Mouse (Mus musculus) kidney, embryonic 16.5 days (tissue): ENCODE measurements around the gene Lzts2. TPM values are rescaled to one million over a fixed set of nuclear protein-coding genes. Genes with fewer than 3 reads are reported as not detected.
A peak's percentile ranks its signal among the peaks of the same experiment; 100 is the strongest.

Experiments
- ATAC-seq: fragments of 200-750 bp; cut with Nextera tagmentation; 2 replicates; pipeline ENCODE4 v1.8.0; 2017; ENCODE audit warnings: moderate TSS enrichment; ENCODE audit not compliant: low FRiP score, low TSS enrichment
- H3K27ac ChIP-seq: fragments of 300-500 bp; sonication (generic); 2 replicates; pipeline ENCODE4 v1.5.1; 2014; ENCODE audit warnings: low read length
- H3K27me3 ChIP-seq: fragments of 300-500 bp; sonication (generic); 2 replicates; pipeline ENCODE4 v1.6.1; 2014; ENCODE audit warnings: low read length, control low read depth, mixed read lengths; ENCODE audit not compliant: insufficient read depth
- H3K36me3 ChIP-seq: fragments of 300-500 bp; sonication (generic); 2 replicates; pipeline ENCODE4 v1.6.1; 2014; ENCODE audit warnings: low read length, control low read depth, mixed read lengths; ENCODE audit not compliant: insufficient read depth
- H3K4me1 ChIP-seq: fragments of 300-500 bp; sonication (generic); 2 replicates; pipeline ENCODE4 v1.6.1; 2014; ENCODE audit warnings: low read length, control low read depth, mixed read lengths; ENCODE audit not compliant: insufficient read depth
- H3K4me2 ChIP-seq: fragments of 300-500 bp; sonication (generic); replicated peaks from 2 replicates; pipeline ENCODE4 v1.6.1; 2014; ENCODE audit warnings: low read depth, low read length
- H3K4me3 ChIP-seq: fragments of 300-500 bp; sonication (generic); 2 replicates; pipeline ENCODE4 v1.5.1; 2014; ENCODE audit warnings: mild to moderate bottlenecking, low read length
- H3K9ac ChIP-seq: fragments of 300-500 bp; sonication (generic); replicated peaks from 2 replicates; pipeline ENCODE4 v1.6.1; 2014; ENCODE audit warnings: low read length
- H3K9me3 ChIP-seq: fragments of 300-500 bp; sonication (generic); 2 replicates; pipeline ENCODE4 v1.6.1; 2016; ENCODE audit warnings: low read length, control low read depth
- WGBS: fragments of 180-500 bp; shearing (Covaris S2); extraction: QIAGEN DNeasy Blood & Tissue Kit; methylation state at CpG from one replicate; pipeline ENCODE4 v1.1.7; 2014; 5-methylcytosine and 5-hydroxymethylcytosine counted together
- polyA plus RNA-seq: library from polyadenylated mRNA; unstranded; fragments of >200 nt; fragmentation: Nextera tagmentation; extraction: Ambion mirVana; gene quantifications from 2 replicates; pipeline ENCODE4 v1.2.1, GENCODE M21; 2015

Gene Lzts2
- polyA plus RNA-seq, 1 experiment from 2014 or later: 59.2 TPM

- ATAC-seq: no peak
- peak overlapping the region; percentile 98 for H3K27ac ChIP-seq
- peaks cover 8% of the 10 kb centered on the region; the same call in 1 of the 2 replicates for H3K36me3 ChIP-seq
- peak overlapping the region; percentile 85 for H3K9ac ChIP-seq
- peaks cover 29% of the 10 kb centered on the region for H3K4me1 ChIP-seq
- no peaks in the 10 kb centered on the region for H3K27me3 ChIP-seq
- H3K4me3 ChIP-seq: peak overlapping the region; percentile 62
- WGBS: 62% methylated on average over 7 of the region's 7 CpGs
- peak overlapping the region; percentile 62 for H3K4me2 ChIP-seq
- H3K9me3 ChIP-seq: no peaks in the 10 kb centered on the region
Measured at GRCm38 (mm10) chr19:45056908-45057698, 42.9 kb downstream of the Lzts2 start.

GRCm38 (mm10) chr19:45057724-45058112 is 43.5 kb downstream of the Lzts2 start:
- ATAC-seq: no peak
- Histone ChIP-seq H3K27ac (peak overlapping the region; percentile 98), H3K36me3 (peaks cover 4% of the 10 kb centered on the region; the same call in 1 of the 2 replicates), H3K4me3 (peak overlapping the region; percentile 62), H3K4me2 (peak overlapping the region; percentile 62), H3K4me1 (peaks cover 29% of the 10 kb centered on the region), H3K9me3 (no peaks in the 10 kb centered on the region), H3K27me3 (no peaks in the 10 kb centered on the region), H3K9ac (peak overlapping the region; percentile 85)
- 31% methylated on average over 7 of the region's 7 CpGs for WGBS

- WGBS: under 1% methylated on average over 34 of the region's 34 CpGs
- Histone ChIP-seq H3K4me3 (peak overlapping the region; percentile 62), H3K4me1 (peaks cover 23% of the 10 kb centered on the region), H3K9me3 (no peaks in the 10 kb centered on the region), H3K27me3 (no peaks in the 10 kb centered on the region), H3K9ac (peak overlapping the region; percentile 86), H3K27ac (peak overlapping the region; percentile 98), H3K4me2 (peak overlapping the region; percentile 62), H3K36me3 (0 out of 2 replicates have a peak, but pooled peaks cover 2% of the 10 kb centered on the region)
- ATAC-seq: peak; percentile 93
Measured at GRCm38 (mm10) chr19:45058113-45058839, 44.1 kb downstream of the Lzts2 start.

- Histone ChIP-seq H3K4me3 (peak overlapping the region; percentile 62), H3K36me3 (no peaks in the 10 kb centered on the region), H3K4me2 (peak overlapping the region; percentile 62), H3K9me3 (no peaks in the 10 kb centered on the region), H3K9ac (peak overlapping the region; percentile 86), H3K27ac (peak overlapping the region; percentile 98), H3K27me3 (peaks cover under 1% of the 10 kb centered on the region; the same call in 1 of the 2 replicates), H3K4me1 (peaks cover 23% of the 10 kb centered on the region)
- ATAC-seq: peak; percentile 3; the same call in 1 of the 2 replicates
- 0% methylated on average over 14 of the region's 14 CpGs for WGBS
Measured at GRCm38 (mm10) chr19:45058841-45059240, 44.6 kb downstream of the Lzts2 start.

- Histone ChIP-seq H3K9ac (no peak overlapping the region), H3K4me1 (peaks cover 6% of the 10 kb centered on the region; the same call in 1 of the 2 replicates), H3K4me2 (no peak overlapping the region; the same call in 1 of the 2 replicates), H3K27me3 (peaks cover 49% of the 10 kb centered on the region), H3K36me3 (no peaks in the 10 kb centered on the region), H3K4me3 (no peak overlapping the region), H3K27ac (no peak overlapping the region), H3K9me3 (no peaks in the 10 kb centered on the region)
- 0 out of 2 replicates have a peak, but pooled peaks have one; percentile 33 for ATAC-seq
- WGBS: 46% methylated on average over 19 of the region's 20 CpGs
Measured at GRCm38 (mm10) chr19:45063565-45064292, 49.5 kb downstream of the Lzts2 start.

- ATAC-seq: 0 out of 2 replicates have a peak, but pooled peaks have one; percentile 19
- H3K4me2 ChIP-seq: no peak overlapping the region
- no peak overlapping the region for H3K27ac ChIP-seq
- H3K4me3 ChIP-seq: no peak overlapping the region
- H3K36me3 ChIP-seq: no peaks in the 10 kb centered on the region
- H3K9ac ChIP-seq: no peak overlapping the region
- 4% methylated on average over 20 of the region's 21 CpGs for WGBS
- peaks cover 50% of the 10 kb centered on the region for H3K27me3 ChIP-seq
- no peaks in the 10 kb centered on the region for H3K4me1 ChIP-seq
- H3K9me3 ChIP-seq: no peaks in the 10 kb centered on the region
Measured at GRCm38 (mm10) chr19:45065226-45065625, 51.0 kb downstream of the Lzts2 start.

GRCm38 (mm10) chr19:45067170-45067569 is 53.0 kb downstream of the Lzts2 start:
- Histone ChIP-seq H3K9me3 (no peaks in the 10 kb centered on the region), H3K36me3 (no peaks in the 10 kb centered on the region), H3K4me1 (no peaks in the 10 kb centered on the region), H3K27me3 (peaks cover 62% of the 10 kb centered on the region), H3K27ac (no peak overlapping the region), H3K4me3 (no peak overlapping the region), H3K4me2 (no peak overlapping the region), H3K9ac (no peak overlapping the region)
- WGBS: 17% methylated on average over 17 of the region's 17 CpGs
- no peak for ATAC-seq

GRCm38 (mm10) chr19:45067758-45068510 is 53.7 kb downstream of the Lzts2 start:
- H3K27me3 ChIP-seq: peaks cover 62% of the 10 kb centered on the region
- H3K9me3 ChIP-seq: no peaks in the 10 kb centered on the region
- WGBS: 73% methylated on average over 7 of the region's 7 CpGs
- H3K4me3 ChIP-seq: no peak overlapping the region
- H3K4me1 ChIP-seq: no peaks in the 10 kb centered on the region
- ATAC-seq: no peak
- no peak overlapping the region for H3K9ac ChIP-seq
- no peak overlapping the region for H3K4me2 ChIP-seq
- H3K27ac ChIP-seq: no peak overlapping the region
- no peaks in the 10 kb centered on the region for H3K36me3 ChIP-seq
